Mouse (Mus musculus): ENCODE results near the gene 1700029I15Rik. TPM values are rescaled to one million over a fixed set of nuclear protein-coding genes. Genes with fewer than 3 reads are reported as not detected.
"Not testable (repeated sequence)": the region's sequence is repeated elsewhere in the genome, so short reads cannot be mapped to it uniquely, and the experiment has no call there.

1700029I15Rik gene
- polyA plus RNA-seq, 1 experiment from 2014 or later = 2.7 TPM

DNA sequence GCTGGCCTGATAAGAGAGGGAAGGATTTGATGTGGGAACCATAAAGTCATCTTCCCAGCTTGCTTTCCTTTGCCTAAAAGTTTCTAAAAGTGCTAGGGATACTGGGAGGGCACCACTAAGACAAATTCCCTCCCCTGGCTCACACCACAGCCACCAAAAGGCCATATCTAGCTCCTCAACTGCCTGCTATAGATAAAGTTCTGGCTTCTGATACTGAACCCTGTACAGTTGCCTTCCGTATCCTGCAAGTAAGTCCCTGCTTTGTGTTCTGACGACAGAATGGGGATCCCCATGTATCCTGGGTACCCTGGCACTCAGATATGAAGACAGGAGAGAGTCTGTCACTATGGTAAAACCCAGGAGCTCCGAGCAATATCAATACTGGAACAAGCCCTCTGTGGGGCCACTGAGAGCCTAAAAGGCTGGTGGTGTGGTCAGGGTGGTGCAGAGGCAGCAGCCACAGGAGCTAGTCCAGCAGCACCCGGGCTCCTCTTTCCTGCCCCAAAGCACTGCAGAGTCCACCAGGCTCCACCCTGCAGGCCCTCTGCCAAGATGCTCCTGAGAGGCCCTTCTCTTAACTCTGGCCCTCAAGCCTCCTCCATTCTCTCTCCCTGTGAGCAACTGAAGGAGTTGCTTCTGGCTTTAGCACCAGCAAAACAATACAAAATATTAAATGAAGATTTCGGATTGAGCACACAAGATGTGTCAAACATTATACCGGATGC is 8.0 kb downstream of the 1700029I15Rik start:
- WGBS = 71% methylated on average over 6 of the region's 6 CpGs
- H3K4me3 ChIP-seq = no peak overlapping the region
- H3K4me1 ChIP-seq = peaks cover 63% of the 10 kb centered on the region
- H3K9me3 ChIP-seq = no peaks in the 10 kb centered on the region
- DNase-seq (ENCODE audit: low spot score) = no peak
- no peak overlapping the region for H3K27ac ChIP-seq
- peaks cover 21% of the 10 kb centered on the region for H3K36me3 ChIP-seq
- H3K27me3 ChIP-seq (ENCODE audit: insufficient read depth, poor library complexity, severe bottlenecking) = peaks cover 82% of the 10 kb centered on the region

- H3K4me1 ChIP-seq = peaks cover 59% of the 10 kb centered on the region
- no peak overlapping the region for H3K27ac ChIP-seq
- WGBS = 88% methylated on average over 8 of the region's 8 CpGs
- no peaks in the 10 kb centered on the region for H3K9me3 ChIP-seq
- H3K36me3 ChIP-seq = peaks cover 13% of the 10 kb centered on the region
- peaks cover 77% of the 10 kb centered on the region for H3K27me3 ChIP-seq (ENCODE audit: insufficient read depth, poor library complexity, severe bottlenecking)
- no peak overlapping the region for H3K4me3 ChIP-seq
- no peak for DNase-seq (ENCODE audit: low spot score)
Measured at GRCm38 (mm10) chr2:92391116-92391515, 8.8 kb downstream of the 1700029I15Rik start.

- Histone ChIP-seq H3K4me3 (peak overlapping the region; percentile 44), H3K36me3 (peaks cover 6% of the 10 kb centered on the region), H3K27me3 (ENCODE audit: insufficient read depth, poor library complexity, severe bottlenecking) (peaks cover 74% of the 10 kb centered on the region), H3K9me3 (no peaks in the 10 kb centered on the region), H3K4me1 (peaks cover 59% of the 10 kb centered on the region), H3K27ac (peak overlapping the region; percentile 63; the same call in 1 of the 2 replicates)
- WGBS = 36% methylated on average over 11 of the region's 11 CpGs
- no peak for DNase-seq (ENCODE audit: low spot score)
Measured at GRCm38 (mm10) chr2:92391703-92392317, 9.5 kb downstream of the 1700029I15Rik start.

- Histone ChIP-seq H3K27ac (peak overlapping the region; percentile 63; the same call in 1 of the 2 replicates), H3K4me1 (peaks cover 58% of the 10 kb centered on the region), H3K9me3 (no peaks in the 10 kb centered on the region), H3K4me3 (peak overlapping the region; percentile 44), H3K36me3 (no peaks in the 10 kb centered on the region), H3K27me3 (ENCODE audit: insufficient read depth, poor library complexity, severe bottlenecking) (peaks cover 74% of the 10 kb centered on the region)
- no peak for DNase-seq (ENCODE audit: low spot score)
- 4% methylated on average over 26 of the region's 26 CpGs for WGBS
Measured at GRCm38 (mm10) chr2:92392318-92393264, 10.3 kb downstream of the 1700029I15Rik start.

DNA sequence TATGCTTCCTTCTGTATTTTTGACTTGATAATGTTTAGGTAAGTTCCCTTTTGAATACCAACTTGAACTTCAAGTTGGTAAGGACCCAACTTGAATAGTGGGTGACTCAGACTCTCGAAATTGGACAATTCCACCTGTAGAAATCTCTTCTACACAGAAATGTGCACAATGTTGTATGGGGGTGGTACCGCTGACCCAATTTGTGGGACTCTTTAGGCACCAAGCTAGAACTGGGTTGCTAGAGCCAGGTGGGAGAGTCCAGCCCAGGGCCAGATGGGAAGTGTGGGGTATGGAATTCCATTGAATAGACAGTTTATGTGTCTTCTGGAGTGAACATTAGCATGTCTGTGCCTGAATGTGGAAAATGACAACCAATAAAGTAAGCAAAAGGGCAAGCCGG is 13.2 kb downstream of the 1700029I15Rik start:
- Histone ChIP-seq H3K27me3 (ENCODE audit: insufficient read depth, poor library complexity, severe bottlenecking) (peaks cover 77% of the 10 kb centered on the region), H3K4me1 (peaks cover 28% of the 10 kb centered on the region), H3K9me3 (no peaks in the 10 kb centered on the region), H3K36me3 (no peaks in the 10 kb centered on the region), H3K4me3 (no peak overlapping the region), H3K27ac (no peak overlapping the region)
- DNase-seq (ENCODE audit: low spot score) = no peak
- WGBS = 80% methylated on average over 3 of the region's 3 CpGs

- H3K27ac ChIP-seq = no peak overlapping the region
- peaks cover 73% of the 10 kb centered on the region for H3K27me3 ChIP-seq (ENCODE audit: insufficient read depth, poor library complexity, severe bottlenecking)
- DNase-seq (ENCODE audit: low spot score) = no peak
- 65% methylated on average over 1 of the region's 1 CpGs for WGBS
- H3K36me3 ChIP-seq = no peaks in the 10 kb centered on the region
- H3K4me1 ChIP-seq = peaks cover 18% of the 10 kb centered on the region
- no peaks in the 10 kb centered on the region for H3K9me3 ChIP-seq
- no peak overlapping the region for H3K4me3 ChIP-seq
Measured at GRCm38 (mm10) chr2:92397436-92397835, 15.1 kb downstream of the 1700029I15Rik start.

DNA sequence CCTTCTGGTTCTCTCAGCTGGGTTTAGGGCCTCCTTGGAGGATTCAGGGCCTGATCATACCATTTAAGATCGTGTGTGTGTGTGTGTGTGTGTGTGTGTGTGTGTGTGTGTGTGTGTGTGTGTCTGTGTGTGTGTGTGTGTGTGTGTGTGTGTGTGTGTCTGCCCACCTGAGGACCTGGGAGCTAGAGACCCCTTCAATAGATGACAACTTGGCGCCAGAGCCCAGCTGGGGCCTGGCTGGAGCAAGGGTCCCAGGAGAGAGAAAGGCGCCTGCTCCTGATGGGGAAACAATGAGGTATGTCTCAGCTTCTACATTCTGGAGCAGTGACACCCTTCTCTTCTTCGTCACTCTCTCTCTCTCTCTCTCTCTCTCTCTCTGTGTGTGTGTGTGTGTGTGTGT is 17.5 kb downstream of the 1700029I15Rik start:
- WGBS = 65% methylated on average over 4 of the region's 4 CpGs
- peaks cover 11% of the 10 kb centered on the region for H3K4me1 ChIP-seq

DNA sequence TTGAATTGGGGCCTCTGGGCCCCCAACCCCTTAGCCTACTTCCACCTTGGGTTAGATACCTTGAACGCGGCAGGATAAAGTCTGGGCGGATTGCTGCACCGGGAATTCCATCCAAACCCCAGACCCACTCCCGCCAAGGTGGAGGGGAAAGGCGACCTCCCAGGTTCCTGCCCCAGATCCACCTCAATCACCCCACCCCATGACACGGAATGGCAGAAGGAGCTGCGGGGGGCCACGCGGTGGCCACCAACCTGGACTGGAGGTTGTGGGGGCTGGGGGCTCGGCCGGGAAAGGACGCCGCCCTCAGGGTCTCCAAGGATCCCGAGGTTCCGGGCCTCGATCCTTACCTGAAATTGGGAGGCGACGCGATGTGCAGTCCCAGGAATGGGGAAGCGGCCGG is 18.3 kb downstream of the 1700029I15Rik start:
- WGBS = 5% methylated on average over 22 of the region's 22 CpGs
- H3K9me3 ChIP-seq = no peaks in the 10 kb centered on the region
- DNase-seq (ENCODE audit: low spot score) = no peak
- H3K4me3 ChIP-seq = peak overlapping the region; percentile 74
- H3K27me3 ChIP-seq (ENCODE audit: insufficient read depth, poor library complexity, severe bottlenecking) = peaks cover 45% of the 10 kb centered on the region
- H3K36me3 ChIP-seq = peaks cover 21% of the 10 kb centered on the region
- peak overlapping the region; percentile 59; the same call in 1 of the 2 replicates for H3K27ac ChIP-seq
- H3K4me1 ChIP-seq = peaks cover 12% of the 10 kb centered on the region

More for the DNA sequence above, 17.5 kb downstream of the 1700029I15Rik start:
- Histone ChIP-seq H3K27me3 (ENCODE audit: insufficient read depth, poor library complexity, severe bottlenecking) (peaks cover 50% of the 10 kb centered on the region), H3K36me3 (peaks cover 13% of the 10 kb centered on the region)
- not testable (repeated sequence) for H3K4me3 ChIP-seq; H3K9me3 ChIP-seq; H3K27ac ChIP-seq; DNase-seq (ENCODE audit: low spot score)

GRCm38 (mm10) chr2:92401091-92401561 is 18.8 kb downstream of the 1700029I15Rik start, which contains the start of gene Mapk8ip1:
Gene Mapk8ip1 (minus strand): TSS chr2:92401263.
- peaks cover 45% of the 10 kb centered on the region for H3K27me3 ChIP-seq (ENCODE audit: insufficient read depth, poor library complexity, severe bottlenecking)
- peaks cover 12% of the 10 kb centered on the region for H3K4me1 ChIP-seq
- peak within 1 kb of the TSS; percentile 74 for H3K4me3 ChIP-seq
- WGBS = 6% methylated on average over 46 of the region's 59 CpGs
- peaks cover 26% of the 10 kb centered on the region for H3K36me3 ChIP-seq
- peak within 1 kb of the TSS; percentile 59; the same call in 1 of the 2 replicates for H3K27ac ChIP-seq
- no peaks in the 10 kb centered on the region for H3K9me3 ChIP-seq
- DNase-seq (ENCODE audit: low spot score) = no peak

DNA sequence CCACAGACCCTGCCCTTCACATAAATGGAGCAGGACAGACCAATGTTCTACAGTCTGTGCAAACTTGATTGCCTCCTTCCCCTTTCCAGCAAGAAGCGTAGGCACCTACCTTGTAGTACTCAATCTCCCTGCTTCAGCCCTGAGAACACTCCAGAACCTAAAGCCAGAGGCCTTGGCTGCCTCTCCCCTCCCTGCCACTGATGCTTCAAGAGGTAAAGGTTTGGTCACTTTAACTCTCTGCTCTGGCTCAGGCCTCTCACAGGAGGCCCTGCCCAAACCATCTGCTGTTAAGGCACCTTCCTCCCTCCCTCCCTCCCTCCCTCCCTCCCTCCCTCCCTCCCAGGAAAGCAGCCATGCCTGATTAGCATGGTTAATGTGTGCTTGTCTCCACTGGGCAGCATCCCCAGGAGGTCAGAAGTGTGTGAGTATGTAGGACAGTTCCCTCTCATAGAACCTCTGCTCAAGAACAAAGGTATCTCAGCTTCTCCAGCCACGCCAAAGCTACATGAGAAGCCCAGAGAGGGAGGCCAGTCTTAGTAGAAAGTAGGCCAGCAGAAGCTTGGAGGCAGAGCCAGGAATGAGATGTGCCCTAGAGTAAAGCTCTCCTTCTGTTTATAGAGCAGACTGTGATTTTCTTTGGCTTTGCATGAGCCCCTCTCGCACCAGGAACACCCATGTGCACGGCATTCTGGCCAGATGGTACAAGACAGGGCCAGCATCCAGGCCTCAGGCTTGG is 20.4 kb downstream of the 1700029I15Rik start:
- H3K4me3 ChIP-seq = no peak overlapping the region
- no peak overlapping the region for H3K27ac ChIP-seq
- no peak for DNase-seq (ENCODE audit: low spot score)
- H3K4me1 ChIP-seq = peaks cover 12% of the 10 kb centered on the region
- no peaks in the 10 kb centered on the region for H3K9me3 ChIP-seq
- peaks cover 38% of the 10 kb centered on the region for H3K36me3 ChIP-seq
- 69% methylated on average over 4 of the region's 4 CpGs for WGBS
- H3K27me3 ChIP-seq (ENCODE audit: insufficient read depth, poor library complexity, severe bottlenecking) = peaks cover 33% of the 10 kb centered on the region

DNA sequence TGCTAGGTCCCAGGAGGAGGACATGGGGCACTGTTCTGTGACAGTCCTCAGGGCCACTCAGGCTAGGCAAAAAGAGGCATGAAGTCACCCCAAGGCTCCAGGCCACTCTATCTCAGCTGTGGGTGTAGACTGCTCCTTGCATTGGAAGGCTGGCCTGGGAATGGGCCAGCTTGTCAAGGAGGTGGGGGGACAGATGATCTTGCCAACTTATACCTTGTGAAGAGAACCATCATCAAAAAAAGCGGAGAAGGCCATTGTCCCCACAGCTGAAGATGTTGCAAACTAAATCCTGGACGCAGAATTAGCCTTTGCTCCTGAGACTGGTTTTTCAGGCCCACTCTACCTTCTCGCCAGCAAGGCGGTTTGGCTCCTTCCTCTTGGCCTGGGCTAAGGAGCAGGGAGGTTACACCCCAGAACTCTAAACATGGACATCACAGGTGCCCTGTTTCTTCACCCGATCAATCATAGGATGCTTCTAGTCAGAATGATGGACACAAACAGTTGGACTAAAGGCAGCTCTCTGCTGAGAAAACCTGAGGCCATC is 21.5 kb downstream of the 1700029I15Rik start:
- no peak overlapping the region for H3K4me3 ChIP-seq
- 87% methylated on average over 5 of the region's 5 CpGs for WGBS
- no peak overlapping the region for H3K27ac ChIP-seq
- no peak for DNase-seq (ENCODE audit: low spot score)
- peaks cover 33% of the 10 kb centered on the region for H3K27me3 ChIP-seq (ENCODE audit: insufficient read depth, poor library complexity, severe bottlenecking)
- H3K9me3 ChIP-seq = no peaks in the 10 kb centered on the region
- H3K36me3 ChIP-seq = peaks cover 47% of the 10 kb centered on the region
- peaks cover 12% of the 10 kb centered on the region for H3K4me1 ChIP-seq

GRCm38 (mm10) chr2:92404737-92405136 is 22.4 kb downstream of the 1700029I15Rik start:
- Histone ChIP-seq H3K4me1 (peaks cover 12% of the 10 kb centered on the region), H3K36me3 (peaks cover 56% of the 10 kb centered on the region), H3K4me3 (no peak overlapping the region), H3K27me3 (ENCODE audit: insufficient read depth, poor library complexity, severe bottlenecking) (peaks cover 24% of the 10 kb centered on the region), H3K27ac (no peak overlapping the region), H3K9me3 (no peaks in the 10 kb centered on the region)
- WGBS = 79% methylated on average over 6 of the region's 6 CpGs
- no peak for DNase-seq (ENCODE audit: low spot score)
